Mouse (Mus musculus) cerebellum, adult (tissue): ENCODE data around the gene Dmrt2.

Source experiments
- ATAC-seq: cut with Nextera tagmentation; 2 replicates; pipeline ENCODE4 v1.9.2; 2017; ENCODE audit warnings: mild to moderate bottlenecking, moderate library complexity, mixed read lengths; ENCODE audit not compliant: insufficient number of reproducible peaks, low FRiP score, low TSS enrichment

Dmrt2 gene

GRCm38 (mm10) chr19:25672101-25672950 is at the start of gene Dmrt2:
Gene Dmrt2 (plus strand): TSS chr19:25672411.
- 0 out of 2 replicates have a peak, but pooled peaks have one; percentile 23 for ATAC-seq

- ATAC-seq = peak; percentile 71
Observed at GRCm38 (mm10) chr19:25628490-25628889, 43.7 kb upstream of the Dmrt2 start.

- ATAC-seq = no peak
Observed at GRCm38 (mm10) chr19:25635119-25635518, 37.1 kb upstream of the Dmrt2 start.

GRCm38 (mm10) chr19:25635622-25636244 is 36.5 kb upstream of the Dmrt2 start:
- peak; percentile 40; the same call in 1 of the 2 replicates for ATAC-seq

- no peak for ATAC-seq
Observed at GRCm38 (mm10) chr19:25638766-25639361, 33.3 kb upstream of the Dmrt2 start.

GRCm38 (mm10) chr19:25641786-25642185 is 30.4 kb upstream of the Dmrt2 start:
- no peak for ATAC-seq

GRCm38 (mm10) chr19:25647136-25647535 is 25.1 kb upstream of the Dmrt2 start:
- no peak for ATAC-seq

- no peak for ATAC-seq
Observed at GRCm38 (mm10) chr19:25648701-25649100, 23.5 kb upstream of the Dmrt2 start.

GRCm38 (mm10) chr19:25650474-25650873 is 21.7 kb upstream of the Dmrt2 start:
- no peak for ATAC-seq

- ATAC-seq = no peak
Observed at GRCm38 (mm10) chr19:25652560-25652959, 19.7 kb upstream of the Dmrt2 start.

GRCm38 (mm10) chr19:25654034-25654749 is 18.0 kb upstream of the Dmrt2 start:
- ATAC-seq = no peak

- no peak for ATAC-seq
Observed at GRCm38 (mm10) chr19:25665486-25666339, 6.5 kb upstream of the Dmrt2 start.

GRCm38 (mm10) chr19:25667836-25668235 is 4.4 kb upstream of the Dmrt2 start:
- ATAC-seq = no peak

GRCm38 (mm10) chr19:25669593-25670248 is 2.5 kb upstream of the Dmrt2 start:
- ATAC-seq = no peak

- ATAC-seq = no peak
Observed at GRCm38 (mm10) chr19:25670571-25671285, 1.5 kb upstream of the Dmrt2 start.

GRCm38 (mm10) chr19:25671681-25672080 is 530 bp upstream of the Dmrt2 start:
- ATAC-seq = no peak

GRCm38 (mm10) chr19:25673224-25674055 is 1.2 kb downstream of the Dmrt2 start:
- ATAC-seq = no peak

GRCm38 (mm10) chr19:25674056-25674420 is 1.8 kb downstream of the Dmrt2 start:
- no peak for ATAC-seq
